Mouse (Mus musculus): Measurements from ENCODE around the gene Trim34b.
"Not testable (repeated sequence)": the region's sequence is repeated elsewhere in the genome, so short reads cannot be mapped to it uniquely, and the experiment has no call there.

GRCm38 (mm10) chr7:104329171-104329570 is at the start of gene Trim34b:
- TF ChIP-seq MYB (IDR thresholded peaks at IDR 0.05; ENCODE audit: low read depth, low read length); POLR2AphosphoS5 (IDR thresholded peaks at IDR 0.05; ENCODE audit: borderline replicate concordance, low read depth, low read length); USF1 (IDR thresholded peaks at IDR 0.05; ENCODE audit: low read depth, low read length); MAFK (IDR thresholded peaks at IDR 0.05; ENCODE audit: borderline replicate concordance, low read depth, low read length); ZNF384 (IDR thresholded peaks at IDR 0.05; ENCODE audit: low read depth, low read length); CTCF (IDR thresholded peaks at IDR 0.05 in 2 of 3, conservative IDR thresholded peaks at IDR 0.05 in 1 of 3; ENCODE audit: control insufficient read depth in 1 of 3, insufficient read depth in 1 of 3, low read depth in 2 of 3, low read length in 3 of 3, poor library complexity in 1 of 3, severe bottlenecking in 1 of 3); POLR2AphosphoS2 (IDR thresholded peaks at IDR 0.05; ENCODE audit: low read length): not testable (repeated sequence)

Data from MEL (cell line).